Mouse (Mus musculus) forebrain, embryonic 12.5 days (tissue): ENCODE measurements at regions not wholly inside any gene's neighbourhood (a gene's known extent, or its start where the extent isn't known, plus 50 kb on each side); places are given as distances from the start of the nearest gene placed in this dataset.
"Not testable (repeated sequence)": the region's sequence is repeated elsewhere in the genome, so short reads cannot be mapped to it uniquely, and the experiment has no call there.

Experiments used
- ATAC-seq: fragments of 200-750 bp; cut with Nextera tagmentation; 2 replicates; pipeline ENCODE4 v1.8.0; 2017; ENCODE audit warnings: moderate TSS enrichment; ENCODE audit not compliant: low FRiP score
- H3K27ac ChIP-seq: fragments of 300-500 bp; sonication (generic); 2 replicates; pipeline ENCODE4 v1.5.1; 2016; ENCODE audit warnings: mild to moderate bottlenecking
- H3K27me3 ChIP-seq: fragments of 300-500 bp; sonication (generic); 2 replicates; pipeline ENCODE4 v1.6.1; 2016; ENCODE audit warnings: mild to moderate bottlenecking
- H3K36me3 ChIP-seq: fragments of 300-500 bp; sonication (generic); replicated peaks from 2 replicates; pipeline ENCODE4 v1.6.1; 2016; ENCODE audit warnings: mild to moderate bottlenecking
- H3K4me1 ChIP-seq: fragments of 300-500 bp; sonication (generic); 2 replicates; pipeline ENCODE4 v1.6.1; 2016
- H3K4me2 ChIP-seq: fragments of 300-500 bp; sonication (generic); 2 replicates; pipeline ENCODE4 v1.6.1; 2016; ENCODE audit warnings: mild to moderate bottlenecking, moderate library complexity
- H3K4me3 ChIP-seq: fragments of 300-500 bp; sonication (generic); replicated peaks from 2 replicates; pipeline ENCODE4 v1.5.1; 2016; ENCODE audit warnings: mild to moderate bottlenecking
- H3K9ac ChIP-seq: fragments of 300-500 bp; sonication (generic); 2 replicates; pipeline ENCODE4 v1.6.1; 2016; ENCODE audit warnings: mild to moderate bottlenecking
- H3K9me3 ChIP-seq: fragments of 300-500 bp; sonication (generic); 2 replicates; pipeline ENCODE4 v1.6.1; 2016
- WGBS: fragments of 180-500 bp; shearing (Covaris S2); methylation state at CpG from one replicate; pipeline ENCODE4 v1.1.7; 2016; 5-methylcytosine and 5-hydroxymethylcytosine counted together

DNA sequence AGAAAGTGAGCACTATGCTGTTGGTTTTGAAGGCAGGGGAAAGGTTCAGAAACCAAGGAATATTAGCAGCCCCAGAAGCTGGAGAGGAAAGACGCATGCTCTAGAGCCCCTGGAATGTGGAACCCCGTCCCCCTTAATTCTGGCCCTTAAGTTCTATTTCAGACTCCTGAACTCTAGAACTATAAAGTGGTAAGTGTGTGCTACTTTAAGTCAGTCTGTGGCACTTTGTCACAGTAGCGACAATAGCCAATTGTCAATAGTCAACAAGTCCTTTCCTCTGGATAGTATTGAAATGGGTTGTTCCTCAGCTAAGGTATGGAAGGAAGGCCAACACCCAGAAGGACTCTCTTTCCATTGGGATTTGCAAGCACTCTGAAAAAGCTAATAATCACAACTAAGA lies 64.2 kb upstream of the Cpm start:
- no peak overlapping the region for H3K9ac ChIP-seq

GRCm38 (mm10) chr10:117564118-117565040 lies 64.9 kb upstream of the Cpm start:
- H3K4me1 ChIP-seq = no peaks in the 10 kb centered on the region
- H3K36me3 ChIP-seq = no peaks in the 10 kb centered on the region
- H3K9ac ChIP-seq = no peak overlapping the region
- no peak overlapping the region for H3K4me2 ChIP-seq
- 46% methylated on average over 12 of the region's 12 CpGs for WGBS
- ATAC-seq = no peak
- no peak overlapping the region for H3K4me3 ChIP-seq
- H3K27ac ChIP-seq = no peak overlapping the region
- H3K9me3 ChIP-seq = no peaks in the 10 kb centered on the region
- no peaks in the 10 kb centered on the region for H3K27me3 ChIP-seq

More for the DNA sequence above, 64.2 kb upstream of the Cpm start:
- Histone ChIP-seq H3K27ac (no peak overlapping the region), H3K4me2 (no peak overlapping the region), H3K27me3 (peaks cover 3% of the 10 kb centered on the region; the same call in 1 of the 2 replicates), H3K36me3 (no peaks in the 10 kb centered on the region), H3K4me1 (no peaks in the 10 kb centered on the region), H3K9me3 (no peaks in the 10 kb centered on the region), H3K4me3 (no peak overlapping the region)
- WGBS = 91% methylated on average over 3 of the region's 3 CpGs
- ATAC-seq = no peak

- 81% methylated on average over 8 of the region's 8 CpGs for WGBS
- no peak for ATAC-seq
- no peak overlapping the region for H3K4me2 ChIP-seq
Observed at GRCm38 (mm10) chr10:117563429-117564117, 65.7 kb upstream of the Cpm start.

DNA sequence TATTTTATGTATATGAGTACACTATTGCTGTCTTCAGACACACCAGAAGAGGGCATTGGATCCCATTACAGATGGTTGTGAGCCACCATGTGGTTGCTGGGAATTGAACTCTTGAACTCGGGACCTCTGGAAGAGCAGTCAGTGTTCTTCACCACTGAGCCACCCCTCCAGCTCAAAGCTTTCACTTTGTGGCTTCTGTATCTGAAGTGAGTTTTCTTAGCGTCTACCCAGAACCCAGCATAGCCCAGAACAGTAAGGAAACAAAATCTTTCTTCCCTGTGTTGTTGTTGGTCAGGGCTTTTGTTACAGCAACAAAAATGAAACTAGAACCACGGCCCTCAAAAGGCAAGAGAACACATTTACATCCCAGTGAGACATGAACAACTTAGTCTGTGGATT lies 66.5 kb upstream of the Cpm start:
- not testable (repeated sequence) for H3K9me3 ChIP-seq, ATAC-seq, H3K4me2 ChIP-seq, H3K27me3 ChIP-seq, H3K4me1 ChIP-seq, H3K9ac ChIP-seq, H3K27ac ChIP-seq, H3K36me3 ChIP-seq, H3K4me3 ChIP-seq
- 90% methylated on average over 3 of the region's 3 CpGs for WGBS

More at GRCm38 (mm10) chr10:117563429-117564117, 65.7 kb upstream of the Cpm start:
- Histone ChIP-seq H3K27ac (no peak overlapping the region), H3K9ac (no peak overlapping the region), H3K36me3 (no peaks in the 10 kb centered on the region), H3K9me3 (no peaks in the 10 kb centered on the region), H3K27me3 (no peaks in the 10 kb centered on the region), H3K4me3 (no peak overlapping the region), H3K4me1 (no peaks in the 10 kb centered on the region)

DNA sequence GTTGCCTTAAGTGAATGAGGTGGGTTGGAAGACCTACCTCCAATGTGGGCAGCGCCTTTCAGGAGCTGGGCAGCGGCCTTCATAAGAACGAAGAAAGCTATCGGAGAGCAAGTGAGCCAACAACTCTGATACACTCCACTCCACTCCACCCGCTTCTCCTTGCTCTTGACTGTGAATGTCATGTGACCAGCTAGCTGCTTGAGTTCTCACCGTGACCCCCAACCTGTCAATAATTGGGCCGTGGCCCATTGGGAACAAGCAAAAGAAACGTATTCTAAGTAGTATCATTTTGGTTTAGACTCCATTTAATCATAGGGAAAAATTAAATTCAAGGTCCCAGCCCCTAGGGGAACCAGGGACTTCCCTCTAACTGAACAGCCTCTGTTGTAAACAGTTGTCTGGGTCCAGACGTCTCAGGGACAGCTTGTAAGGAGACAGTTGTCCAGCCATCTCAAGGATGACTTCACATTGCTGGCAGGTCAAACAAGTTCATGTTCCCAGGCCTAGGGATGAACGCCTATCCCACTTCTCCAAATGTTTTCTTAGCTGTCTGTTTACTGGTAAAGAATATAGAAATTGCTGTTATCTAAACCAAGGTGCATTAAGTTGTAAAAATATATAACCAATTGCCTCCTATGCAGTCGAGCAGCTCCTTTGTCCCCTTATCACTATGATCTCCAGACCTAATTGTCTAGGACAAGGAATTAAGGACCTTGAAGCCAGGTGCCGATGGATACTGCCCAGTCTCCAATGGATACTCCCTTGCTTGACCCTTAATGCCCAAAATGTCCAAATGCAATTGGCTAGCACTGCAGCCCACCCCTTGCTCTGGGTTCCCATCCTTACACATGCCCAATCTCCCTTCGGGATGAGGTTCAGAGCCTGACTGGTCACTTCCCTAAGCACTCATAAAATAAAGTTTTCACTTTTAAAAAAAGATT lies 67.1 kb upstream of the Cpm start:
- Histone ChIP-seq H3K4me1 (no peaks in the 10 kb centered on the region), H3K4me3 (no peak overlapping the region), H3K4me2 (no peak overlapping the region), H3K9me3 (no peaks in the 10 kb centered on the region), H3K9ac (no peak overlapping the region), H3K36me3 (no peaks in the 10 kb centered on the region), H3K27me3 (no peaks in the 10 kb centered on the region), H3K27ac (no peak overlapping the region)
- 92% methylated on average over 13 of the region's 13 CpGs for WGBS
- ATAC-seq = no peak

- Histone ChIP-seq H3K27me3 (no peaks in the 10 kb centered on the region), H3K27ac (no peak overlapping the region), H3K9ac (no peak overlapping the region), H3K4me3 (no peak overlapping the region), H3K4me1 (no peaks in the 10 kb centered on the region), H3K4me2 (no peak overlapping the region), H3K36me3 (no peaks in the 10 kb centered on the region), H3K9me3 (no peaks in the 10 kb centered on the region)
- 81% methylated on average over 5 of the region's 5 CpGs for WGBS
- ATAC-seq = no peak
Observed at GRCm38 (mm10) chr10:117561279-117561820, 68.0 kb upstream of the Cpm start.

GRCm38 (mm10) chr10:117560396-117561278 lies 68.7 kb upstream of the Cpm start:
- Histone ChIP-seq H3K9me3 (no peaks in the 10 kb centered on the region), H3K9ac (no peak overlapping the region), H3K27ac (no peak overlapping the region), H3K27me3 (no peaks in the 10 kb centered on the region), H3K4me1 (no peaks in the 10 kb centered on the region), H3K36me3 (no peaks in the 10 kb centered on the region), H3K4me3 (no peak overlapping the region), H3K4me2 (no peak overlapping the region)
- ATAC-seq = no peak
- 90% methylated on average over 9 of the region's 9 CpGs for WGBS

DNA sequence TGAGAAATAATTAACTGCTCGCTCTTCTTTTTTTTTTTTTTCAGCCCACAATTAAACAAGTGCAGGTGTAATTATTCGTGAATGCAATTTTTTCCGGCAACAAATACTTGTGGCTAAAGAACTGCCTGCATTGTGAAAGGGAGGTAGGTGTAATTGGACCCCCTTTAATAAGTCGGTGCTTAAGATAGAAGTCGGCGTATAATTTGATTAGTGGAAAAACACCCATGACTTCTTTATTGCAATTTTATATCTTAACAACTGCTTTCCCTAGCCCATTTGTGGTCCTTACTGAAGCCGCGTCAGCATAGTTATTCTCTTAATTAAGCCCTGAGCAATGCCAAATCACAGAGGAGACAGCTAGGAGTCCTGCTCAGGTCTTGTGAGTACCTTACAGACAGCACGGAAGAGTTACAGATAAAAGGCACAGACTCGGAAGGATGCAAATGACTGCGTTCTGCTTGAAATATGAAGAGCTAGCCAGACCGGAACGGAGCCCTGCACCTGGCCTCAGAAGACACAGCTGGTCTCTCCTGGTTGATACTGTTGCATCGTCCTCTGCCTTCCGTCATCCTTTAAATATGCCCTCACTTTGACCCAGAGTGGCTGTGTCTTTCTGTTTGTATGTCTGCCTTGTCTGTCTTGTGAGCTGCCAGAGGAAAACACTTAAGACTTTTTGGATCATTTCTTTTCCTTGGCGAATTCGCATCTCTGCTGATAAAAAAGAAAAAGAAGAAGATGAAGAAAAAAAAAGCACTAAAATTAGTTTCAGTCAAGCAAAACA lies 69.5 kb upstream of the Cpm start:
- ATAC-seq = no peak
- Histone ChIP-seq H3K4me1 (no peaks in the 10 kb centered on the region), H3K27me3 (peaks cover 6% of the 10 kb centered on the region; the same call in 1 of the 2 replicates), H3K9ac (no peak overlapping the region), H3K9me3 (no peaks in the 10 kb centered on the region), H3K36me3 (no peaks in the 10 kb centered on the region), H3K27ac (no peak overlapping the region), H3K4me3 (no peak overlapping the region), H3K4me2 (0 out of 2 replicates have a peak overlapping the region, but pooled peaks have one; percentile 8)
- 67% methylated on average over 17 of the region's 17 CpGs for WGBS

GRCm38 (mm10) chr10:117558891-117559614 lies 70.2 kb upstream of the Cpm start:
- Histone ChIP-seq H3K27ac (no peak overlapping the region), H3K27me3 (peaks cover 6% of the 10 kb centered on the region; the same call in 1 of the 2 replicates), H3K9ac (no peak overlapping the region), H3K4me1 (no peaks in the 10 kb centered on the region), H3K4me2 (no peak overlapping the region), H3K9me3 (no peaks in the 10 kb centered on the region), H3K36me3 (no peaks in the 10 kb centered on the region), H3K4me3 (no peak overlapping the region)
- 86% methylated on average over 24 of the region's 24 CpGs for WGBS
- ATAC-seq = no peak

DNA sequence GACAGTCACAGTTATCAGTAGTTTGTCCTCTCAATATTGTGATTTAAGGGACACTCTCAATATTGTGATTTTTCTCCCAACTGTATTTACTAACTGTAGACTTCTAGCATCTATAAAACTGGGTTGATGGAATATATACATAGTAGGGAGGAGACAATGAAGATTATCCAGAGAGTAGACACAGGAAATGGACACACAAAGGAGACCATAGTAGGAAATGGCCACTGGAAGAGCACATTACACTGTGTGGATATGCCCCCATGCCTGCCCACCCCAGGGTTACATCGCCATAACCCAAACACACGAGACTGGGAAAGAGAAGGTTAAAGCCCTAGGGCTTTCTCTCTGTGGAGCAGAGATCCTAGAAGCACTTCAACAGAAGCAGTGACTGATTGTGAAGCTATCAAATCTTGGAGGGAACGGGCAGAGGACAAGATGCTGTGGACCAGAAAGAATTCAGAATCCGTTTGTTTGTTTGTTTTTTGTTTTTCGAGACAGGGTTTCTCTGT lies 71.0 kb upstream of the Cpm start:
- H3K4me1 ChIP-seq = no peaks in the 10 kb centered on the region
- no peaks in the 10 kb centered on the region for H3K9me3 ChIP-seq
- no peak overlapping the region for H3K4me2 ChIP-seq
- WGBS = 90% methylated on average over 5 of the region's 5 CpGs
- no peak overlapping the region for H3K9ac ChIP-seq
- ATAC-seq = no peak
- no peak overlapping the region for H3K4me3 ChIP-seq
- no peaks in the 10 kb centered on the region for H3K36me3 ChIP-seq
- H3K27me3 ChIP-seq = peaks cover 6% of the 10 kb centered on the region; the same call in 1 of the 2 replicates
- no peak overlapping the region for H3K27ac ChIP-seq
